Mouse (Mus musculus) liver, embryonic 12.5 days (tissue): ENCODE data around the gene Ripply2. TPM values are rescaled to one million over a fixed set of nuclear protein-coding genes. Genes with fewer than 3 reads are reported as not detected.

Source experiments
- ATAC-seq: fragments of 200-750 bp; cut with Nextera tagmentation; 2 replicates; pipeline ENCODE4 v1.8.0; 2017; ENCODE audit warnings: moderate number of reproducible peaks, mild to moderate bottlenecking, moderate library complexity
- H3K27ac ChIP-seq: fragments of 300-500 bp; sonication (generic); 2 replicates; pipeline ENCODE4 v1.5.1; 2016; ENCODE audit warnings: mild to moderate bottlenecking
- H3K27me3 ChIP-seq: fragments of 300-500 bp; sonication (generic); replicated peaks from 2 replicates; pipeline ENCODE4 v1.6.1; 2016; ENCODE audit warnings: mild to moderate bottlenecking, moderate library complexity
- H3K36me3 ChIP-seq: fragments of 300-500 bp; sonication (generic); 2 replicates; pipeline ENCODE4 v1.6.1; 2016; ENCODE audit warnings: mild to moderate bottlenecking, moderate library complexity
- H3K4me1 ChIP-seq: fragments of 300-500 bp; sonication (generic); 2 replicates; pipeline ENCODE4 v1.6.1; 2016
- H3K4me2 ChIP-seq: fragments of 300-500 bp; sonication (generic); 2 replicates; pipeline ENCODE4 v1.6.1; 2016; ENCODE audit warnings: mild to moderate bottlenecking, moderate library complexity
- H3K4me3 ChIP-seq: fragments of 300-500 bp; sonication (generic); 2 replicates; pipeline ENCODE4 v1.5.1; 2016; ENCODE audit warnings: mild to moderate bottlenecking, moderate library complexity
- H3K9ac ChIP-seq: fragments of 300-500 bp; sonication (generic); 2 replicates; pipeline ENCODE4 v1.6.1; 2016; ENCODE audit warnings: mild to moderate bottlenecking, moderate library complexity
- H3K9me3 ChIP-seq: fragments of 300-500 bp; sonication (generic); replicated peaks from 2 replicates; pipeline ENCODE4 v1.6.1; 2016; ENCODE audit warnings: mild to moderate bottlenecking, moderate library complexity
- WGBS: fragments of 180-500 bp; shearing (Covaris S2); methylation state at CpG from one replicate; pipeline ENCODE4 v1.1.7; 2016; ENCODE audit not compliant: insufficient replicate concordance; 5-methylcytosine and 5-hydroxymethylcytosine counted together
- polyA plus RNA-seq: library from polyadenylated mRNA; unstranded; fragments of >200 nt; fragmentation: Nextera tagmentation; extraction: Ambion mirVana; gene quantifications from 2 replicates; pipeline ENCODE4 v1.2.1, GENCODE M21; 2016

Gene Ripply2
- polyA plus RNA-seq, 1 experiment from 2014 or later: not detected

- H3K9ac ChIP-seq: no peak overlapping the region
- ATAC-seq: no peak
- H3K27ac ChIP-seq: no peak overlapping the region
- H3K4me3 ChIP-seq: no peak overlapping the region
- no peaks in the 10 kb centered on the region for H3K27me3 ChIP-seq
- H3K36me3 ChIP-seq: peaks cover 20% of the 10 kb centered on the region
- WGBS: 68% methylated on average over 2 of the region's 2 CpGs
- H3K9me3 ChIP-seq: no peaks in the 10 kb centered on the region
- no peaks in the 10 kb centered on the region for H3K4me1 ChIP-seq
- H3K4me2 ChIP-seq: no peak overlapping the region
Observed at GRCm38 (mm10) chr9:87034831-87035580, 19.7 kb downstream of the Ripply2 start.

GRCm38 (mm10) chr9:87049425-87049824, 34.1 kb downstream of the Ripply2 start:
- no peak overlapping the region for H3K27ac ChIP-seq
- WGBS: 82% methylated on average over 4 of the region's 4 CpGs
- ATAC-seq: no peak
- no peak overlapping the region for H3K4me3 ChIP-seq
- H3K4me1 ChIP-seq: no peaks in the 10 kb centered on the region
- no peak overlapping the region for H3K9ac ChIP-seq
- H3K4me2 ChIP-seq: no peak overlapping the region
- H3K36me3 ChIP-seq: no peaks in the 10 kb centered on the region; the same call in 1 of the 2 replicates
- no peaks in the 10 kb centered on the region for H3K27me3 ChIP-seq
- no peaks in the 10 kb centered on the region for H3K9me3 ChIP-seq

DNA sequence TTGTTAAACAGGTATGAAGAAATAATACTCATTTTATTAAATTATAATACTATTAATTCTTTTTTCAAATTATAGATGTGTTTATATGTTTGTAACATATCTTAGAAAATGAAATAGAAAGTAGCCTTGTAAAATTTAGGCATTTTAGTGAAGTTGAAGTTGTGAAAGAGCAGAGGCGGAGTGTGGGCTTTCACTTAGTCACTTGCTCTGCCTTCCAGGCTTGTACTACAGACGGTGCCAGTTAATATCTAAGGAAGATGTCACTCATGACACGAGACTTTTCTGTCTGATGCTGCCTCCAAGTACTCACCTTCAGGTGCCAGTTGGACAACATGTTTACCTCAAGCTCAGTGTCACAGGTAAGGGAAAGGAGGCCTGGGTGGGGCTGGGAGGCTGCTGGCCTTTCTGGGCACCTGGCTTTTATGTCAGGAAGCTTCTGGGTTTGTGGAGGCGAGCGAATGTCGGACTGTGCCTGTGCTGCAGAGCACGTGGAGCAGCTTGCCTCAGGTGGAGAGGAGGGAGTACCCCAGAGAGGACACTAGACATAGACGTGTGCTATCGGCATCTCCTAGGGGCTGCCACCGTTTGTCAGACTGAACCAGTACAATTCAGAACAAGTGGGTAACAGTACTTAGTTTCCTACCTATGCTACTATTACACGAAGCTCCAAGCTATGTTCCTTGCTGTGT, 40.4 kb downstream of the Ripply2 start:
- Histone ChIP-seq H3K27me3 (no peaks in the 10 kb centered on the region), H3K4me3 (no peak overlapping the region), H3K36me3 (peaks cover 31% of the 10 kb centered on the region), H3K9ac (no peak overlapping the region), H3K9me3 (no peaks in the 10 kb centered on the region), H3K4me2 (no peak overlapping the region), H3K4me1 (no peaks in the 10 kb centered on the region), H3K27ac (no peak overlapping the region)
- no peak for ATAC-seq
- WGBS: 82% methylated on average over 11 of the region's 11 CpGs

GRCm38 (mm10) chr9:87062337-87062736, 47.0 kb downstream of the Ripply2 start:
- Histone ChIP-seq H3K27ac (no peak overlapping the region), H3K27me3 (no peaks in the 10 kb centered on the region), H3K9ac (no peak overlapping the region), H3K4me2 (no peak overlapping the region), H3K36me3 (peaks cover 36% of the 10 kb centered on the region), H3K4me3 (no peak overlapping the region), H3K9me3 (no peaks in the 10 kb centered on the region), H3K4me1 (no peaks in the 10 kb centered on the region)
- ATAC-seq: no peak
- WGBS: 70% methylated on average over 5 of the region's 5 CpGs

- ATAC-seq: no peak
- peaks cover 38% of the 10 kb centered on the region for H3K36me3 ChIP-seq
- no peak overlapping the region for H3K4me3 ChIP-seq
- no peak overlapping the region for H3K4me2 ChIP-seq
- 80% methylated on average over 1 of the region's 1 CpGs for WGBS
- no peak overlapping the region for H3K27ac ChIP-seq
- no peaks in the 10 kb centered on the region for H3K4me1 ChIP-seq
- H3K9ac ChIP-seq: no peak overlapping the region
- no peaks in the 10 kb centered on the region for H3K27me3 ChIP-seq
- H3K9me3 ChIP-seq: 0 out of 2 replicates have a peak, but pooled peaks cover 4% of the 10 kb centered on the region
Observed at GRCm38 (mm10) chr9:87068160-87068559, 52.8 kb downstream of the Ripply2 start.

Other genes starting within 250 kb of the Ripply2 start
- gene Snap91, start 134.9 kb upstream of the Ripply2 start, polyA plus RNA-seq: 0.08 and 0.17 TPM in 2 replicates
- gene Cyb5r4, start 6.5 kb downstream of the Ripply2 start, polyA plus RNA-seq: 49.4 and 52.1 TPM in 2 replicates
- gene Mrap2, start 128.8 kb downstream of the Ripply2 start, polyA plus RNA-seq: not detected in 2 replicates
- gene Cep162, start 240.0 kb downstream of the Ripply2 start, polyA plus RNA-seq: 3.2 and 3.8 TPM in 2 replicates